Mouse (Mus musculus) gonadal fat pad, adult 2 months (tissue): Measurements from ENCODE around the gene Ccr7. TPM values are rescaled to one million over a fixed set of nuclear protein-coding genes. Genes with fewer than 3 reads are reported as not detected.

Experiments
- DNase-seq: peaks from one replicate; pipeline ENCODE4 v3.0.0-alpha.2; 2012; ENCODE audit warnings: low read depth
- polyA plus RNA-seq: library from polyadenylated mRNA; depleted of rRNA; stranded (reverse); fragments of >200 nt; gene quantifications from 2 replicates; pipeline ENCODE4 v1.2.3, GENCODE M21; 2012

The Ccr7 gene
- polyA plus RNA-seq, 1 experiment = 1.7 TPM

DNA sequence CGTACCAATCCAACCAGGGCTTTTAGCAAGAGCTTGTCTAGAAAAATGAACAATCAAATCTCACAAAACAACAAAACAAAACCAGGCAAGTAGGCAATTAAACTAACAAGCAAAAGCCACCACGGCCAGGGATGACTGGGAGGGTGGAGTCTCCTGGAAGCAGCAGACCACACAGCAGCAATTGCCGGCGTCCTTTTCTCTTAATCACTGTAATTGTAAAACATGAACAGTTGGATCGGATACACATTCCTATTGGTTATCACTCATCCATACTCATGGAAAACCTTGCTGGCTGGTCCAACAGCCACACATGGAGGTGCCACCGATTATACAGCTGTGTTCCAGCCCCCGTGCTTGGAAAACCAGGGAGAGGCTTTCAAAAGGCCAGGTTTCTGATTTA lies 37.0 kb downstream of the Ccr7 start:
- no peak for DNase-seq

DNA sequence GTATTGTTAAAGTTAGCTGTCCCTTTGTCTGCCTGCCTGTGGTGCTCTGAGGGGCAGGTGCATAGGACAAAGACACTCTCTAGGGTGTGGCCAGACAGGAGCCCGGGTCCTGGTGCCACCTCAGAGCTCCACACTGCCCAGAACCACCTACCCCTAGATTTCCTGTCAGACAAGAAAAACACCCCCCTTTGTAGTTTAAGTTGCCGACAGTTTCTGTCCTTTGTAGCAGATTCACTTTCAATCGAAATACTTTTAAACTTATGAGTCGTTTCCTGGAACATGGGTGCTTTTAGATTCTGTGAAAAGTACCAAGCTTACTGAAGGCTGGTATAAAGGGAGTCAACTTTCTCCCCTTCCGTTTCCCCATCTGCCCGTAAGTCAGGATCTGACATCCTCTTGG lies 38.9 kb downstream of the Ccr7 start:
- no peak for DNase-seq

DNA sequence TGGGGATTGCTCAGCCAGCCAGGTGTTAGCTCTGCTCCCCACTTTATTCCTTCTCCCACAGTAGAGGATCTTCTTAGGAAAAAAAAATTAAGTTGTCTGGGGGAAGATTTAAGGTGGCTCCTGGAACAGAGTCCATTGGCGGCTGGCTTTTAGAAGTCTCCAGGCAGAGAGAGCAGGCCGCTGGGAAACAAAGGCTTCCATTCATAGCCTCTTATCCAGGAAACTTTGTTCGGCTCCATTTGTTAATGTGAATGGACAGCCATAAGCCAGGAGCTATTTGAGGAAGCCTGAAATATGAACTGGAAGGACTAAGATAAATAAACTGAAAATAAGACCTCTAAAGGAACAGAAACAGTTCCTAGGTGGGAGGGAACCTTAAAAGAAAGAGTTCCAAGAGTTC lies 41.8 kb downstream of the Ccr7 start:
- no peak for DNase-seq

DNA sequence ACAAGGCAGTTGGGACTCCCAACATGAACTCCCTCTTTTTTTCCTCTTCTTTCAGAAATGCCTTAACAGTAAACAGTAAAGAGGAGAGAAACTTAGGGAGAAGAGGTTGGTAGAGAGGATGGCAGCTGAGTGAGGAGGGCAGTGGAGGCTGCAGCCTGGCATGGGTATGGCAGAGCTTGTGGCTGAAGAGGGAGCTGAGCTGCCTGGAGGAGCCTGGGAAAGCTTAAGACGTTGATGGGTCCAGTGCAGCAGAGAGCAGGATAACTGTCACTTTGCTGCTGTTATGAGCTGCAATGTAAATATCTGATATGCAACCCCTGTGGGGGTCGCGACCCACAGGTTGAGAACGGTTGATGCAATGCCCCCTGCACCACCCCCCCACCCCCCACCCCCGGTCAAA lies 42.2 kb downstream of the Ccr7 start:
- DNase-seq = no peak

DNA sequence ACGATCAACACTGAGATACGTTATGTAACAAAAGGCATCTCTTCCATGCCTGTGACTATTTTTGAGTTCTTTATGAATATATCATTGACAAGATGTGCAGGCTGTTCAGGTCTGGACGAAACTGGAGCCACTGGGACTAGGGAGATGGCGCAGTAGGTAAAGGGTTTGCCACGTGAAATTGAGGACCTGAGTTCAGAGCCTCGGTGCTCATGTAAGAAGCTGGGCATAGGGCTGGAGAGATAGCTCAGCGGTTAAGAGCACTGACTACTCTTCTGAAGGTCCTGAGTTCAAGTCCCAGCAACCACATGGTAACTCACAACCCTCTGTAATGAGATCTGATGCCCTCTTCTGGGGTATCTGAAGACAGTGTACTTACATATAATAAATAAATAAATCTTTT lies 43.2 kb downstream of the Ccr7 start:
- DNase-seq = no peak

DNA sequence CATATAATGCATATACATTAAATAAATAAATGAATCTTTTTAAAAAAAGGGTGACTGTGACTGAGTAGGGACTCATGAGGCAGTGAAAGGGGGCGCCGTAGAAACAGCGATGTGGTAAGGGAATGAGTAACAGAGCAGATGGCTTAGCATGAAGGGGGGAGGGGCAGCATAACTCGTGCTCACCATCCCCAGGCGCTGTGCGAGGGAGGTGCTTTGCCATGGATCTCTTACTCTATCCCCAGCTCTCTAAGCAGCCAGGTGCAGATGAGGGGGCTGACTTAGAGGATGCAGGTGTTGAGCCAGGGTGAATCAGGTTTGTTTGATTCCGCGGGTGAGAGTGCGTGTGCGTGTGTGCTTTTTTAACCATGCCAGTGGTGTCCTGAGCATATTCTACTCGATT lies 43.7 kb downstream of the Ccr7 start:
- DNase-seq = no peak

DNA sequence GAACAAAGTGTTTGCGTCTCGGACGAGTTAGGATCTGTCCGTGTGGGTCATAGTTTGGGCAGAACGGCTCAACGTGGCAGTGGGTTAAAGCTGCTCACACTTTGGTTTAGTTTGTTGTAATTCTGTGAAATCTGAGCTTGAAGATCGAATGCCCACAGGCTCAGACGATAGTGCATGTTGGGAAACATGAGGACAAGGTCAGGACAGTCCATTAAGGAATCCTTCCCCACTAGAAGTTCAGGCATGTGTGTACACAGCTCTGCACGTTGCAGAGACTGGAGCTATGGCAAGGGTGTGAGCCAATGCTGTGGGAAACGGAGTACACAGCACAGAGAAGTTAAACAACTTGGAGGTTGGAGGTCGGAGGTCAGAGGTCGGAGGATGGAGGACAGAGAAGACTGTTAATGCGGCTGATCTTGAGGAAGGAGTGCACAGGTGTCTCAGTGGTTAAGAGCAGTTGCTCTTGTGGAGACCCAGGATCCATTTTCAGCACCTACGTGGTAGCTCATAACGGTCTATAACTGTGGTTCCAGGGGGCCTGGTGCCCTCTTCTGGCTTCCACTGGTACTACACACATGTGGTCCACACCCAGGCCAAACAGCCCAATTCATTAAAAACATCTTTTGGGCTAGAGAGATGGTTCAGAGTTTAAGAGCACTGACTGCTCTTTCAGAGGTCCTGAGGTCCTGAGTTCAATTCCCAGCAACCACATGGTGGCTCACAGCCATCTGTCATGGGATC lies 44.3 kb downstream of the Ccr7 start:
- DNase-seq = no peak

DNA sequence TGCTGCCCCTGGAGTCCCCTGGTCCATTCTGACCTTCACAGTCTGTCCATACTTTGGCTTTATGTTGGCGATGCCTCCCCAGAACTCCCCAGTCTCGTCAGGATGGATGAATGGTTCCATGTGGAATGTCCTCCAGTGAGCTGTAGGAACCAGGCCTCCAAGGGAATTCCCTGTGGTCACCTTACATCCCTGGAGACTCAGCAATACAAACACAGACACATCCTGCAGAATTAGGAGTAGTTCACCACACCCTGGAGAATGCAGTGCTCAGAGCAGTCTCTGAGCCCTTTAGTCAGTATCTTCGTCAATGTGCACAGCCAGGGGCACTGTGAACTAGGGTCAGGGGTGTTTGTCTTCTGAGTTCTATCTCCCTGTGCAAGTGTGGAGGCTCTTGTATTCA lies 46.6 kb downstream of the Ccr7 start:
- DNase-seq = no peak

DNA sequence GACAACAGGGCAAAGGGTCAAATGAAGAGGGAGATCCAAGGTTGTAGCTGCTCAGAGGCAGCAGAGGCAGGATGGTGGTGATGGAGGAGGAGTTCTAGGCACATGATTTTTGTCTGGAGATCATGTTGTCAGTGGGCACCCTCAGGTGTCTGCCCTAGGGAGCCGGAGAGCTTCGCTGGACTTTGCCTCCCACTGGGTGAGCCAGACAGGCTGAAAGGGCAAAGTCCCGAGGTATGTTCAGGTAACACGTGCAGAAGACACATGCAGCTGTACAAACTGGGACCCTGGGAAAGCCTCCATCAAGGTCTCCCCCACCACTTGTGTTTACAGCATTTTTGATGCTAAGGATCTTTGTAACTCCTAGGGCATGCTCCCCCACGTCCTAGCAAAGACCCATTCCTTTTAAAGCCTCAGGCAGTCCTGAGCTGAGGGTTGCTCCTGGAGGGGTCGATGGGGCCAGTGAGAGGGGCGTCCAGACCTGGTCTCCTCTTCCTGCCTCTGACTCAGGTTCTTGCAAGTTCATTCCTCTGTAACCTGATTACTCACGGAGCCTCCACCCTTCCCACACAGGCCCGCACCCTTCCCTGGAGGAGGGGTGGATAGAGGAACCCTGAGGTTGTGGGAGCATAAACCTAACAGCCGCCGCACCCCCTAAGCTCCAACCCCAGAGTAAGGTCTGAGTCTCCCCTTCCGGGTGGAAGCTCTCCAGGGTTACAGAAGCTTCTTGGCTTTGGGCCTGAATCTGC lies 48.7 kb downstream of the Ccr7 start:
- DNase-seq = no peak

DNA sequence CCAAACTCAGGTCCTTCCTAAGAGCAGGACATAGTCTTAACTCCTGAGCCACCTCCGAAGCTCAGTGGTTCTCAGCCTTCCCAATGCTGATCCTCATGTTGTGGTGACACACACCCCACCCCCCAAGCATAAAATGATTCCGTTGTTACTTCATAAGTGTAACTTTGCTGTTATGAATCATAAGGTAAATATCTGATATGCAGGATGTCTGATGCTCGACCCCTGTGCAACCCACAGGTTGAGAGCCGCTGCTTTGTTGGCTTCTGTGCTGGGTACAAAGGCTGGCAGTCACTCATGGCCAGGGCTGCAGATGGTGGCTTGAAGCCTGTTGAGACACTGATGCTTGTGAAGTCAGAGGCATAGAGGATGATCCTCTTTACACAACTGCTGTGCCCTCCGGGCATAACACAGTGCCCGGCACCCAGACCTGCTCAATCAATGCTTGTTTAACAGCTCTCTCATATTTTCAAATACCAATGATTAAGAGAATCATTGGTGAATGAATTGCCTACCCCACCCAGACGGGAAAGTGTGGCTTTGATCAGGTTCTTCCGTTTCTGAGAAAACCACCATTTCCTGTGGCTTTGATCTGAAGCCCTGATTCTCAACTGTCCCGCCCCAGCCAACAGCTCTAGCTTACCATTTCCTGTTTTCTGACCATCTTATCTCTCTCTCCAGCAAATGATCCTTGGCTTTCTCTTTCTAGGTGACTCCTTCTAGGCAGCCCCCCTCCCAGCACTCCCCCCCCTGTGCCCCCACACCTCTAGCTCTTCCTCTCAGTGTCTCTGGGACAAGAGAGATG lies 50.1 kb downstream of the Ccr7 start:
- no peak for DNase-seq

DNA sequence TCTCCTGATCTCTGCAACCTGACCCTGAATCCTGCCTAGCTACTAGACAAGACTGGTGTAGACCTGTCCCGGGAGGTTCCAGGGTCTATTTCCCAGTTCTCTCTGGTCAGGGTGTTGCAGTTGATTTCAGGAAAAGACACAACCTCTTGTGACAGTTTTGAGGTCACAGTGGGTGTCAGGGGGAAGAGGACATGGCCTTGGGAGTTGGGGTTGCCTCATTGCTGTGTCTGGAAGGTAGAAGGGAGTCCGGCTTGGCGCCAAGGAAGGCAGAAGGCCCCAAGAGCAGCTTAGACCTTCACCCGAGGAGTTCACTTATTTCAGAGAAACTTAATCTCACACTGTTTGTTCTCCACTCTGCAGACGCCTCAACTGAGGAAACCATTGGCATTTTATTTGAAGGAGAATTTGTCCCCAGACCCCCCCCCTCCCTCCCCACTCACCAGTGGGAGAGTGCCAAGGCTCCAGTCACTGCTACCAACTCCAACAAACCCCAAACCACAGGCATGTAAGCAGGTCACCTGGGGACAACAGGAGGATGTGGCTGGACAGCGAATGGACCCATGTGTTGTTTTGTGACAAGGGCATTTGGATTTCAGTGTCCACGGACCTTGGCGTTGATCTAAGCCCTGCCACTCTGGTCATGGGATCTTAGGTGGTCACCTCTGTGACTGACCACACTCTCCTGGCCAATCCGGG lies 52.2 kb downstream of the Ccr7 start:
- DNase-seq = no peak

DNA sequence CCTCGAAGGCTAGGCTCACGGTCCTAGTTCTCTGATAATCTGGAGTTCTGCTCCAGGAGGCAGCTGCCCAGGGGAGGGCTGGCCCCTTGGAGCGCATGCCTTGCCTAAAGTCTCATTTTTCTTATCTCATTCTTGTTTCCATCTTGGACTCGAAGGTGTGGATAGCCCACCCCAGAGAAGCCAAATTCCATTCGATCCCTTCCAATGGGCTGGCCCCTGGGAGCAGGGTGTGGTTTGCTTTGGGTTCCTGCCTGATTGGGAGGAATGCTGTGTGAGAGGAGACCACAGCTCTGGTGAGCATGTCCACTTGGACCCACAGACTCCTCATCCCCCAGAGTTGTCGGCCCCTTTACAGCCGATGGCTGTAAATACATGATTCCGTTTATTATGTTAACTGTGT lies 53.2 kb downstream of the Ccr7 start:
- DNase-seq = no peak

DNA sequence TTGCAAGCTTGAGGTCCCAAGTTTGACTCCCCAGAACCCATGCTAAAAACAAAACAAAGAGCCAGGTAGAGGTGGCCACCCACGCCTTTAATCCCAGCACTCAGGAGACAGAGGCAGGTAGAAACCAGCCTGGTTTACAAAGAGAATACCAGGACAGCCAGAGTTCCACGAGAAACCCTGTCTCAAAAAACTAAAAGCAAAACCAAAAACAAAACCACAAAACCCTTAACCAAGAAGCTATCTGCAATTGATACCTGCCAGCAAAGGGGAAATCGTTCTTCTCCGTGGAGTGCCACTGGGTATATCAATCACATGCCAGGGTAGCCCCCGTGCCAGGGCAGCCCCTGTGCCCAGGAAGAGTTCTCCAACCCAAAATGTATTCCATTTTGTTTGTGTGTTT lies 54.7 kb downstream of the Ccr7 start:
- no peak for DNase-seq

DNA sequence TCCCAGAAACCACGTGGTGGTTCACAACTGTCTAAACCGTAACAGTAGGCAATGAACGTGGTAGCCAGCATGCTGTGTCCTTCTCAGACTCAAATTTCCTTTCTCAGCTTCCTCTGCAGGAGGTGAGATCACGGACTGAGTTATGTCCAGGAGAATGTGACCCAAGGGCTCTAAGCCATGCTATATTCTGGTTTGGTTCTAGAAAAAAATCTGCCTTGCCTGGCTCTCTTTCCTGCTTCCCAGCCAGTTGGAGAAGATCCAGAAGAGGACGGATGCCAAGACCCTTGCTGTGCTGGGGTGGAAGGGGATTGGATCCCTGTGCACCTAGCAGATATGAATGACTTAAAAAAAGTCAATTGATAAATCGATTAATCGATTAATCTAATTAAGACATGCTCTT lies 55.4 kb downstream of the Ccr7 start:
- DNase-seq = no peak

DNA sequence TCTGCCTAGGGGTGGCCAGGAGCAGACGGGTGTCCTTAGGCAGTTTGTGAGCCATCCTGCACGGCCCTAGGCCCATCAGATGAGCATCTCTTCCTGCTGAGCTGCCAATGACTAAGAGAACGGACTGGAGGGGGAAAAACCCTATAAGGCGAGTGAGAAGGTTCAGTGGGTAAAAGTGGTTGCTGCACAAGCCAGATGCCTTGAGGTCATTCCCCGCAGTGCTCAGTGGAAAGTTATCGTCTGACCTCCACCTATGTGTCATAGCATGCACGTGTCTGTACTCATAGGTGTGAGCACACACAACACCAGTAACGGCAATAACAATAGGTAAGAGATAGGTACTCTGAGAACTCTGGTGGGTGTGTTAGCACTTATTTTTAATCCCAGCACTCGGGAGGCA lies 56.0 kb downstream of the Ccr7 start:
- DNase-seq = no peak

DNA sequence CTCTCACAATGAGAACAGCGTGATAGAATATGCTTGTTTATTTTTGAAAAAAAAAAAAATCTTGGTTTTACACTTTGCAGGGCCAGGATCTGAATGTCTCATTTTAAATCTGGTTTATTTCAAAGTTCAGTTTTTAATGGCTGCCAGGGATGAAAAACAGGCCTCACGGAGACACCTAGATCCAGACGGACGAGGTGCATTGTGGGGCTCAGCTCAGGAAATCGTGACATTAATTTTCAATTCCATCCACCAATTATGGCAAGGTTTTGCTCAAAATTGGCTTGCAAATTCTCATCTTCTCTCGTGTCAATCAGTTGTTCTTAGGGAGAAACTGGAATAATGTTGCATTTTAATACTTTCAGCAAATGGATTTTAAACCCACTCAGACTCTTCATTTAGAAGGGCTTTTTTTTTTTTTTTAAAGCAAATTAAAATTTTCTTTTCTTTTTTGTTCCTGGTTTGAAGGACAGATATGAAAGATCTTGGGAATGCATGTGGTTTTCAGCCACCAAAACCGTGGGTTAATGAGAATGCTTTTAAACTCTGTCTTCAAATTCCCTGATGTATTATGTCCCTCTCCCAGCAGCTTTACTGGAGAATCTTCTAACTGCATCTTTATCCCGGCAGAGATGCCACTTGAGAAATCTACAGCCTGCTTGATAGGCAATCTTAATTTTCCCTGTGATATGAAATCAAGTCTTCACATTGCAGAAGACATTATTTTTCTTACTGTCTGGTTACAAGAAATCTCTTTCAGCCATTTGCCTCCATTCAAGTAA lies 57.7 kb downstream of the Ccr7 start:
- no peak for DNase-seq

DNA sequence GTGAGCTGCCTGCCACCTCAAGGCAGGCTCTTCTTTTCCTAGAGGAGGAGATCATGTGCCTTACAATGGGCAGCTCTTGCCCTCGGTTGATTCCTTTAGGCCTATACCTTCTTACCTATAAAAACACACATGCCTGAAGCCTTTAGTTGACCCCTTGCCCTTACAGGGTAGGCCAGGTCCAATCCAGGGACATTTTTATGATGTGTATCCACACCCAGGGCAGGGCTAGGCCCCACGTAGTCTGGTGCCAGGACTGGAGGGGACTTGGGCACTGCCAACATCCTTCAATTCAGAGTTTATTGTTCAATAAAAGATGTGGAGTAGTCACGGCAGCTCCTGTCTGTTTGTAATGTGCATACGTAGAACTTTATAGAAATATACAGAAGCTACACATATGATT lies 58.5 kb downstream of the Ccr7 start:
- DNase-seq = no peak

DNA sequence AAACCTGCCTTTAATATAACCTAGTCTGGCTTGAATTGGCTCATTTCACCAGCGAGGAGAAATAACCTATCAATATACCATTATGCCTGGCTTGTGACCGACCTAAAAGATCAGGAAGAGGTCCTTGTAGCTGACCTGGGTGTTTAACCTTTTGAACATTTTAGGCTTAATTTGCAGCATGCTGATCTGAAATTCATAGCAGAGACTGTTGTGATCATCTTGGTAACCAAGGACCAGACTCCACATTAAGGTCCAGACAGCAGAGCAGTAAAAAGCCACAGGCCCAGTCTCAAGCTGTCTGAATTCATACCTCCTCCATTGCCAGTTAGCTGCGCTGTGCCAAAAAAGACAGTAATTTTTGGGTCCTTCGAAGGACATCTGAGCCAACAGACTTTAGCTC lies 59.1 kb downstream of the Ccr7 start:
- no peak for DNase-seq

DNA sequence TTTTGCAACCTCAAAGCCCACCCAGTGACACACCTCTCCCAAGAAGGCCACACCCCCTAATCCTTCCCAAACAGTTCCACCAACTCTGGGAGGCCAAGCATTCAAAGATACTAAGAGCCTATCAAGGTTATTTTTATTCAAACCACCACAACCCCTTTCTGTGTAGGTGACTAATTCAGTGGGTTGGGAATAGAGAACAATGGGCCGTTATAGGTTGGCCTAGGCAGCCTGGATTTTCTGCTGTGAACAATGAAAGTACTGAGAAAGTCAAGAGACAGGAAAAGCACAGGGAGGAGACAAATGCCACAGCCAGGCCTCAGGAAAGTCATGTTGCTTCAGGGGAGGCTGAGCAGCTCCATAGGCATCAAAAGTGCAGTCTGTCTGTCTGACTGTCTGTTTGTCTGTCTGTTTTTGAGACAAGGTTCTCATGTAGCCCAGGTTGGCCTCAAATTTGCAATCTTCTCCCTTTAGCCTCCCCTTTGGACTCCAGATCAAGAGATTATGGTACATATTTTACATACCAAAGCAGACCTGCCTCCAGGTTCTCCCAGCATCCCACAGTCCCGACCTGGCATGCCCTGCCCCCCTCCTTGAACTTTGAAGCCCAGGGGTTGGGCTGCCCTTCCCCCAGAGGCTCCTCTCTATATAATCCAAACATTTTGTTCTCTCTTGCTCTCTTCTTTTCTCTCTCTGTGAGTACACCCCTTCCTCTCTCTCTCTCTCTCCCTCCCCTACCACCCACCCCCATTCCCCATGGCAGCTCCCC lies 59.8 kb downstream of the Ccr7 start:
- no peak for DNase-seq
